Mouse (Mus musculus) forebrain, embryonic 12.5 days (tissue): ENCODE data around the gene Fbn1. TPM values are rescaled to one million over a fixed set of nuclear protein-coding genes. Genes with fewer than 3 reads are reported as not detected.

Experiments used
- ATAC-seq: fragments of 200-750 bp; cut with Nextera tagmentation; 2 replicates; pipeline ENCODE4 v1.8.0; 2017; ENCODE audit warnings: moderate TSS enrichment; ENCODE audit not compliant: low FRiP score
- H3K27ac ChIP-seq: fragments of 300-500 bp; sonication (generic); 2 replicates; pipeline ENCODE4 v1.5.1; 2016; ENCODE audit warnings: mild to moderate bottlenecking
- H3K27me3 ChIP-seq: fragments of 300-500 bp; sonication (generic); 2 replicates; pipeline ENCODE4 v1.6.1; 2016; ENCODE audit warnings: mild to moderate bottlenecking
- H3K36me3 ChIP-seq: fragments of 300-500 bp; sonication (generic); replicated peaks from 2 replicates; pipeline ENCODE4 v1.6.1; 2016; ENCODE audit warnings: mild to moderate bottlenecking
- H3K4me1 ChIP-seq: fragments of 300-500 bp; sonication (generic); 2 replicates; pipeline ENCODE4 v1.6.1; 2016
- H3K4me2 ChIP-seq: fragments of 300-500 bp; sonication (generic); 2 replicates; pipeline ENCODE4 v1.6.1; 2016; ENCODE audit warnings: mild to moderate bottlenecking, moderate library complexity
- H3K4me3 ChIP-seq: fragments of 300-500 bp; sonication (generic); replicated peaks from 2 replicates; pipeline ENCODE4 v1.5.1; 2016; ENCODE audit warnings: mild to moderate bottlenecking
- H3K9ac ChIP-seq: fragments of 300-500 bp; sonication (generic); 2 replicates; pipeline ENCODE4 v1.6.1; 2016; ENCODE audit warnings: mild to moderate bottlenecking
- H3K9me3 ChIP-seq: fragments of 300-500 bp; sonication (generic); 2 replicates; pipeline ENCODE4 v1.6.1; 2016
- WGBS: fragments of 180-500 bp; shearing (Covaris S2); methylation state at CpG from one replicate; pipeline ENCODE4 v1.1.7; 2016; 5-methylcytosine and 5-hydroxymethylcytosine counted together
- polyA plus RNA-seq: library from polyadenylated mRNA; unstranded; fragments of >200 nt; fragmentation: Nextera tagmentation; extraction: Ambion mirVana; gene quantifications from 2 replicates; pipeline ENCODE4 v1.2.1, GENCODE M21; 2016

Fbn1 gene
- polyA plus RNA-seq, 1 experiment from 2014 or later, result 8.6 TPM

DNA sequence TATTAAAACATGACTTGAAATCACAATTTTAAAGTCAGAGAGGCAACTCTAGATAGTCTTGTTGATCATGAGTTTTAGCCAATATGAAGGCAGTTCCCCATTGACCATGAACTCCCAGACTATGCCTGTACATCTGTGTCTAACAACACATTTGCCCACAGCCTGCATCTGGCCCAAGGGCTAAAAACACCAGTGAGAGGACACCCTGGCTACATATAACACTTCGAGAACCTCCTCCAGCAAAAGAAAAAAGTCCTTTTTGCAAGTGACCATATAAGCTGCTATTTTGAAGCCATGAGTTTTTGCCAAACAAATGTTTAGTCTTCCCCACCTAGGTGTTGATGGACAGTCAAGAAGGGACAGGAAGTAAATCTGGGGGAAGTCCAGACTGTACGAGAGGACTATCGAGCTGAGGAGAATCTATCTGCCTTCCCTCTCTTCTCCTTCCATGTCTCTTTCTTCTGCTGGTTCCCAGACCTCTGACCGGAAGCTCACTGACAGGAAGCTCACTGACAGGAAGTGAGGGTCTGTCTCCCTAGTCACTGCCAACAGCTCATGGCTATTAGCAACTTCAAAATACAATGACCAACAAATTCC, 103.2 kb downstream of the Fbn1 start:
- Histone ChIP-seq H3K36me3 (no peaks in the 10 kb centered on the region), H3K9ac (no peak overlapping the region), H3K27me3 (no peaks in the 10 kb centered on the region), H3K4me1 (no peaks in the 10 kb centered on the region), H3K4me2 (no peak overlapping the region), H3K9me3 (no peaks in the 10 kb centered on the region), H3K27ac (no peak overlapping the region), H3K4me3 (no peak overlapping the region)
- WGBS, result 94% methylated on average over 4 of the region's 4 CpGs
- no peak for ATAC-seq

- Histone ChIP-seq H3K4me1 (no peaks in the 10 kb centered on the region), H3K36me3 (no peaks in the 10 kb centered on the region), H3K4me3 (no peak overlapping the region), H3K9me3 (no peaks in the 10 kb centered on the region), H3K9ac (no peak overlapping the region), H3K27me3 (no peaks in the 10 kb centered on the region), H3K4me2 (no peak overlapping the region), H3K27ac (no peak overlapping the region)
- ATAC-seq, result no peak
- 91% methylated on average over 1 of the region's 1 CpGs for WGBS
These were observed 105.5 kb downstream of the Fbn1 start for GRCm38 (mm10) chr2:125402276-125402675.

GRCm38 (mm10) chr2:125400121-125400520, 107.7 kb downstream of the Fbn1 start:
- no peaks in the 10 kb centered on the region for H3K4me1 ChIP-seq
- no peak for ATAC-seq
- 0 out of 2 replicates have a peak, but pooled peaks cover 3% of the 10 kb centered on the region for H3K36me3 ChIP-seq
- no peaks in the 10 kb centered on the region for H3K27me3 ChIP-seq
- H3K4me2 ChIP-seq, result no peak overlapping the region
- no peak overlapping the region for H3K27ac ChIP-seq
- H3K9ac ChIP-seq, result no peak overlapping the region
- H3K4me3 ChIP-seq, result no peak overlapping the region
- 98% methylated on average over 3 of the region's 3 CpGs for WGBS
- no peaks in the 10 kb centered on the region for H3K9me3 ChIP-seq

GRCm38 (mm10) chr2:125397796-125398195, 110.0 kb downstream of the Fbn1 start:
- Histone ChIP-seq H3K9ac (no peak overlapping the region), H3K4me2 (no peak overlapping the region), H3K27me3 (no peaks in the 10 kb centered on the region), H3K27ac (no peak overlapping the region), H3K4me1 (no peaks in the 10 kb centered on the region), H3K4me3 (no peak overlapping the region), H3K9me3 (no peaks in the 10 kb centered on the region), H3K36me3 (0 out of 2 replicates have a peak, but pooled peaks cover 3% of the 10 kb centered on the region)
- WGBS, result 92% methylated on average over 7 of the region's 7 CpGs
- ATAC-seq, result no peak

GRCm38 (mm10) chr2:125394428-125395101, 113.2 kb downstream of the Fbn1 start:
- Histone ChIP-seq H3K4me3 (no peak overlapping the region), H3K36me3 (0 out of 2 replicates have a peak, but pooled peaks cover 3% of the 10 kb centered on the region), H3K27ac (no peak overlapping the region), H3K9me3 (no peaks in the 10 kb centered on the region), H3K4me2 (no peak overlapping the region), H3K4me1 (no peaks in the 10 kb centered on the region), H3K27me3 (no peaks in the 10 kb centered on the region), H3K9ac (no peak overlapping the region)
- ATAC-seq, result no peak
- WGBS, result 91% methylated on average over 9 of the region's 9 CpGs

DNA sequence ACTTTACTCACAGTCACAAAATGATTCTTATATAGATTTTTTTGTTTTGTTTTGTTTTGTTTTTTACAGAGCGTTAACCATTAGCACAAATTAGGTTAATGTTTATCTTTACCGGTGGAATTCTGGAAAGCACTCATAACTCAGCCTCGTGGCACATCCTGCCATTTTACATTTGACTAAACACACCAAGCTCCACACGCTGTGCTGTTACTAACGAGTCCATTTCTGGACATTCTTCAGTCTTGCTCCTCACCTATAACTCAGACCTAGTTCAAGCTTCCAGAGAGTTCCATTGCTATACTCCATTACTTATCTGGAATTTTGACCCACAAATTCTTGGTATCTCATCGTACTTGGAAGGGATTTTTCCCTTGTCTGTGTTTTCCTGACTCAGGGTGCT, 116.2 kb downstream of the Fbn1 start:
- H3K4me2 ChIP-seq, result no peak overlapping the region
- H3K4me1 ChIP-seq, result no peaks in the 10 kb centered on the region
- ATAC-seq, result no peak
- no peak overlapping the region for H3K27ac ChIP-seq
- no peak overlapping the region for H3K9ac ChIP-seq
- 0 out of 2 replicates have a peak, but pooled peaks cover 3% of the 10 kb centered on the region for H3K36me3 ChIP-seq
- H3K9me3 ChIP-seq, result no peaks in the 10 kb centered on the region
- no peak overlapping the region for H3K4me3 ChIP-seq
- no peaks in the 10 kb centered on the region for H3K27me3 ChIP-seq
- 90% methylated on average over 6 of the region's 6 CpGs for WGBS

DNA sequence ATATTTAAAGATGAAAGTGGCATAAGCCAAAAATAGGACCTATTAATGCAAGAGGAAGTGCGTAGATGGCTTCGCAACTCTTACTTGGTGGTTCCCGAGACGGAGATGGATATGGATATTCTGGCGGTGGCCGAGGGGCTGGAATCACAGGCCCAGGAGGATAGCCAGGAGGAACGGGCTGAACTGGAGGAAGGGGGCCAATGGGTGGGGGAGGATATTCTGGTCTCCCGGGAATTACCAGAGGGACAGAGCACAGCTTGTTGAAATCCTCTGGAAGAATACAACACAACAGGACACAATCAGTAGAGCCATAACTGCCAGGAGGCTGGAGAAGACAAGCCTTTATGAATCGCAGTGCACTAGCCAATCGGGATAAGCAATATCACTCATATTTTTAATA, 118.0 kb downstream of the Fbn1 start:
- Histone ChIP-seq H3K27ac (no peak overlapping the region), H3K36me3 (0 out of 2 replicates have a peak, but pooled peaks cover 3% of the 10 kb centered on the region), H3K9ac (no peak overlapping the region), H3K9me3 (no peaks in the 10 kb centered on the region), H3K4me2 (no peak overlapping the region), H3K27me3 (no peaks in the 10 kb centered on the region), H3K4me1 (no peaks in the 10 kb centered on the region), H3K4me3 (no peak overlapping the region)
- no peak for ATAC-seq
- 94% methylated on average over 10 of the region's 10 CpGs for WGBS

- Histone ChIP-seq H3K27me3 (no peaks in the 10 kb centered on the region), H3K4me1 (no peaks in the 10 kb centered on the region)
- WGBS, result 76% methylated on average over 7 of the region's 7 CpGs
These were observed 121.4 kb downstream of the Fbn1 start for GRCm38 (mm10) chr2:125386221-125386965.

DNA sequence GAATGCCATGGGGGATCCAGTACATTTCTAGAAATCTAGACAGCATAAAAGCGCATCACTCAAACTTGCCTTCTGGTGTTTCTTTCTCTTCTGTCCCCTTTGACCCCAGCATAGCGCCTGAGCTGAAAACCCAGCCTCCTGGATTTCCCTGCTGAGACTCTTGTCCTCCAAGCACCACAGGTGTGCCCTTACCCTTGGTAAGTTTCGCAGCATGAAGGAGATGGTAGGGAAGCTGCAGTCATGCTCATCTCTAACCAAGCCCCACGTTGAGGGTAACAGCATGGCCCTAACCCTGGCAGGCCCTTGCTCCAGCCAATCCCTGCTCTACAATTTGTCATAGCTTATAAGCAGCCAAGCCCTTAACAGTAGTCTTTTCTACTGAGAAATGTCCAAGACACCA, 122.9 kb downstream of the Fbn1 start:
- Histone ChIP-seq H3K4me3 (no peak overlapping the region), H3K9me3 (no peaks in the 10 kb centered on the region), H3K4me1 (no peaks in the 10 kb centered on the region), H3K27me3 (no peaks in the 10 kb centered on the region), H3K4me2 (no peak overlapping the region), H3K36me3 (0 out of 2 replicates have a peak, but pooled peaks cover 3% of the 10 kb centered on the region), H3K9ac (no peak overlapping the region), H3K27ac (no peak overlapping the region)
- WGBS, result 65% methylated on average over 4 of the region's 4 CpGs
- ATAC-seq, result no peak

More at GRCm38 (mm10) chr2:125386221-125386965, 121.4 kb downstream of the Fbn1 start:
- ATAC-seq, result no peak
- H3K36me3 ChIP-seq, result 0 out of 2 replicates have a peak, but pooled peaks cover 3% of the 10 kb centered on the region
- H3K4me2 ChIP-seq, result no peak overlapping the region
- H3K27ac ChIP-seq, result no peak overlapping the region
- no peak overlapping the region for H3K9ac ChIP-seq
- H3K9me3 ChIP-seq, result no peaks in the 10 kb centered on the region
- H3K4me3 ChIP-seq, result no peak overlapping the region

DNA sequence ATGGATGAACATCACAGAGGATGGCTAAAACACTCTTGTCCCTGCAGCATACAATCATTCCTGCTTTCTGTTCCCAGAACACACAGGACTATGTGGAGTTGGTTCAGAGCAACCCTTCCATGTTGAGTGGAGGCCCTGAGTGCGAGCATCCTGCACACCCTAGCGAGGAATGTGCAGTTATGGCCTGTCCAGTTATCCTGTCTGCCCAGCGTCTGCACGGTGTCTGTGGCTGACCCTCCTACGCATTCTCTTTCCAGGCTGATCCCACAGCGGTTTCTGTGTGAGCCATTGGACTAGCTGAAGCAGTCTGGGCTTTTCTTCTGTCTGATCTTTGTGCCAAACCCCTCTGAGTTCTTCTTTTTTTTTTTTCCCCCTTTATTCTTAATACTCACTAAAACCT, 123.4 kb downstream of the Fbn1 start:
- H3K9me3 ChIP-seq, result no peaks in the 10 kb centered on the region
- H3K36me3 ChIP-seq, result 0 out of 2 replicates have a peak, but pooled peaks cover 3% of the 10 kb centered on the region
- no peak overlapping the region for H3K4me2 ChIP-seq
- ATAC-seq, result no peak
- H3K27me3 ChIP-seq, result no peaks in the 10 kb centered on the region
- no peak overlapping the region for H3K9ac ChIP-seq
- 87% methylated on average over 6 of the region's 6 CpGs for WGBS
- H3K4me3 ChIP-seq, result no peak overlapping the region
- H3K4me1 ChIP-seq, result no peaks in the 10 kb centered on the region
- no peak overlapping the region for H3K27ac ChIP-seq

GRCm38 (mm10) chr2:125383273-125383641, 124.5 kb downstream of the Fbn1 start:
- no peak overlapping the region for H3K9ac ChIP-seq
- no peaks in the 10 kb centered on the region for H3K4me1 ChIP-seq
- no peak overlapping the region for H3K4me3 ChIP-seq
- no peaks in the 10 kb centered on the region for H3K36me3 ChIP-seq
- ATAC-seq, result no peak
- WGBS, result 94% methylated on average over 7 of the region's 7 CpGs
- no peaks in the 10 kb centered on the region for H3K27me3 ChIP-seq
- H3K27ac ChIP-seq, result no peak overlapping the region
- no peaks in the 10 kb centered on the region for H3K9me3 ChIP-seq
- no peak overlapping the region for H3K4me2 ChIP-seq

GRCm38 (mm10) chr2:125382613-125383272, 125.0 kb downstream of the Fbn1 start:
- no peak overlapping the region for H3K27ac ChIP-seq
- H3K4me3 ChIP-seq, result no peak overlapping the region
- no peaks in the 10 kb centered on the region for H3K36me3 ChIP-seq
- H3K4me2 ChIP-seq, result no peak overlapping the region
- no peaks in the 10 kb centered on the region for H3K4me1 ChIP-seq
- ATAC-seq, result no peak
- no peaks in the 10 kb centered on the region for H3K9me3 ChIP-seq
- H3K9ac ChIP-seq, result no peak overlapping the region
- WGBS, result 83% methylated on average over 7 of the region's 7 CpGs
- no peaks in the 10 kb centered on the region for H3K27me3 ChIP-seq
